Mouse (Mus musculus) liver, adult (tissue): ENCODE data around the gene Slc4a11.

Source experiments
- GATA4 ChIP-seq: IDR thresholded peaks from 2 replicates; pipeline ENCODE4 v1.6.1; 2014; ENCODE audit warnings: mild to moderate bottlenecking, low read length; ENCODE audit not compliant: insufficient replicate concordance

The Slc4a11 gene

GRCm38 (mm10) chr2:130697821-130698266, 525 bp upstream of the Slc4a11 start:
- no peak for TF ChIP-seq GATA4

DNA sequence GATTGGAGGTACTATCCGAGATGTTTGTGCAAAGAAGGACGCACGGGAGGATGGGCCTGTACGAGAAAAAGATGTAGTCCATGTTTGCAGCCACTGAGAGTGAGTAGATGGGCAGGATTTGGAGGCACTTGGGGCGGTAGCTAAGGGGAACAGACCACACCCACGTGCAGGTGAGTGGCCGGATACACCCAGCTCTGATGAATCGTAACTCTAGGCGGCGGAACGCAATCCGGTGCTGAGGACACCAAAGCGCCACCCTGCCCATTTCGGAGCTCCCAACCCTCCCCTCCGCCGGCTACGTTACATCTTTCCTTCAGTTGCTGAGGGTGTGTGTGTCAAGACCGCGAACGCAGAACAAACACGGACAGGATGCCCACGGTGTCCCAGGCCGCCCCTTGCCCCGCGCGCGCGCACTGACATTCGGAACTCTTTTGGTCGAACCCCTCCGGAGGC, 593 bp downstream of the Slc4a11 start:
- TF ChIP-seq GATA4: no peak

DNA sequence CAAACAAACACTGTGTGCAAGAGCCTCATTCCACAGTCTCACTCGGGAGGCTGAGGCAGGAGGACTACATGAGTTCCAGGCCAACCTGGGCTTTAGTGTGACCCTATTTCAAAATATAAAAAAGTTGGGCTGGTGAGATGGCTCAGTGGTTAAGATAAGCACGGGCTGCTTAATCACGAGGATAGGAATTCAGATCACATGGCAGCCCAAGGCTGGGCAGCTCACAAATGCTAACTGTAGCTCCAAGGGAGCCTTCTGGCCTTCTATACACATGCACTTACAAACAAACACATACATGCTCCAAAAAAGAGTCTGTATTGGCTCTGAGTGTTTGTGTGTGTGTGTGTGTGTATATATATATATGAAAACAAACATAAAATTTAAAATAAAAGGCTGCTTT, 3.8 kb downstream of the Slc4a11 start:
- no peak for TF ChIP-seq GATA4

DNA sequence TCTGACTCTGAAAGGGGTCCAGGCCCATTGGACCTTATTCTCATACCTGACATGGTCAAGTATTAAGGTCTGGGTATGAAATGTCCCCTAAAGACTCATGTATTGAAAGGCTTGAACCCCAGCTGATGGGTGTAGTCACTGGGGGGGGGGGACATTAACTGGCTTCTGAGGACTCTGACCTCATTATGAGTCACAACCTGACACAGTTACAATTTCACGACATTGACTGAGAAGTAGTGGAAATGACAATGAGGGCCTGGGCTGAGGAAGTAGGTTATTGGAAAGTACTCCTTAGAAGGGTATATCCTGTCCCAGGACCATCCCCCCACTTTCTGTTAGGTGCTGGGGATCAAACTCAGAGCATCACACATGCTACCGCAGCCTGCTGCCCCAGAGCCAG, 8.3 kb downstream of the Slc4a11 start:
- no peak for TF ChIP-seq GATA4

GRCm38 (mm10) chr2:130685426-130685825, 11.9 kb downstream of the Slc4a11 start:
- no peak for TF ChIP-seq GATA4

DNA sequence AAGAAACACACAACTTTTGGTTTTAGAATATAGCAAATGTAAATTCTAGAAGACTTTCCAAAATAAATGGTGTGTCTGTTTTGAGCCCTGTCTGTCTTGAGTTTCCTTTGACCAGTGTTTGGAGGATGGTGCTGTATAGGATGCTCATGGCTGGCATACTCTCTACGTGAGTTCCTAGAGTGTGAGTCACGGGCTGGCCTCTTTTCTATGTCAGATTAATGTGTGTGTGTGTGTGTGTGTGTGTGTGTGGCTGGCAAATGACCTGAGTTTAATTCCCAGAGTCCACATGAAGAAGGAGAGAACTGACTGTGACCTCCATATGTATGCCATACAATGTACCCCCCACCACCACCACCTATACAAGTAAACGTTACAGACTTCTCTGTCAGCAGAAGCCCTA, 15.8 kb downstream of the Slc4a11 start:
- TF ChIP-seq GATA4: no peak

DNA sequence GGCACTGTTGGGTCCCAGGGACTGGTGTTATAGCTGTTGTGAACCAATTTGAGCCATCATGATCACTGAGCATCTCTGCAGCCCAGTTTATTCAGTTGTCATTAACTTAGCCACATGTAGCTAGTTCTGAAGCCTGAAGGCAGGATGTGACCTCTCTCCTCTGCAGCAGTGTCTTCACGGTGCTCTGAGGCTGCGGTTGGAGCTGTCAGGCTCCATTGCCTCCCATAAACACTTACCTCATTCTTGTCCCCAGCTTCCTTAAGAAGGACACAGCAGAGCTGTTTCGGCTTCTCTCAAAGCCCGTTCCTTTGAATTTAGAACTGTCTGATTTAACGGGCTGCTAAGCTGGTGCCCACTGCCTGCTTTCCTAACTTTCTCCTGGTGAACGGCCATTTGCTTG, 17.4 kb downstream of the Slc4a11 start:
- TF ChIP-seq GATA4: no peak

DNA sequence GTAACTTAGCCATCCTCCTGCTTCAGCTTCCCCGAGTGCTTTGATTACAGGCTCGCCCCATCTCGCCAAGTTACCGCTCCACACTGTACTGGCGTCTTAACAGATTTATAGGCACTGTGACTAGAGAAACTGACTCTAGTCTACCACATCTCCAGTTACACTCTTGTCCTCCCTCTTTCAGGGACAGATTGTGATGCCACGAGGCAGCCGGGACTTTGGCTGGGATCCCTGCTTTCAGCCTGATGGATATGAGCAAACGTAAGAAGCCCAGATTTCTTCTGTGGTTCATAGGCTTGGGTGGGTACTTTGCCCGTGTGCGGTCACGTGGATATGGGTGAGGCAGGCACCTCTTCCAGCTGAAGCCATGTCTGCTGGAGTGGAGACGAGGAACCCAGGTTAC, 18.2 kb downstream of the Slc4a11 start:
- no peak for TF ChIP-seq GATA4

DNA sequence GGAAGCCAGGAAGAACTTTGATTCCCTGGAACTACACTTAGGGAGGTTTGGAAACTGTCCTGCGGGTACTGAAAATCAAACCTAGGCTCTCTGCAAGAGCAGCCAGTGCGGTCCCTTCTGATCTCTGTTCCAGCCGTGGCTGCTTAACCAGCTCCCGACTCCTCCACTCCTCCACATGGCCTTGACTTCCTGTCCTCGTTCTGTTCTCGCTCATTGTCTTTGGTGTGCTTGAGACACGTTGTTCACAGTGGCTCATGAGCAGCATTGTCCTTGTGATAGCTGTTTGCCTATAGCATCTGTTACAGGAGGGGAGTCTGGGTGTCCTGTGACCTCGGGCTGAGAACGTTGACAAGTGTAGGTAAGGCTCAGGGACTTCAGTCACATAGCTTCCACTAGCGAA, 20.1 kb downstream of the Slc4a11 start:
- no peak for TF ChIP-seq GATA4

DNA sequence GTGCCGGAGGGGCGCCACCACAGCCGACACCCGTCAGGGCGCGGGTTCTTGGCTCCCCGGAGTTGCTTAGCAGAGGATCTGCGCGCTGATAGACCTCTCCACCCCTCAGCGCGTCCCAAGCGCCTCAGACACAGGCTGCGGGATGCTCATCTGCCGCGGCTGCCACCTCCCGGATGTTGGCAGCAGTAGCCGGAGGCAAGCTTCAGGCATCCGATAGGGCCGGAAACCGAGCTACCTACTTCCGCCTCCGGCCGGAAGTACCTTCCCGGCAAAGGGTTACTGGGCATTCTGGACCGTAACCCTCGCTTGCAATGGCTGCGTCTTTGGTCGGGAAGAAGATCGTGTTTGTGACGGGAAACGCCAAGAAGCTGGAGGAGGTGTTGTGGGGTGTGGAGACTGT, 29.8 kb downstream of the Slc4a11 start, which contains the start of gene Itpa:
Gene Itpa, plus strand, starts transcription at position 52 of the 400 bp plus-strand sequence.
- peak; percentile 38; the same call in 1 of the 2 replicates for TF ChIP-seq GATA4

DNA sequence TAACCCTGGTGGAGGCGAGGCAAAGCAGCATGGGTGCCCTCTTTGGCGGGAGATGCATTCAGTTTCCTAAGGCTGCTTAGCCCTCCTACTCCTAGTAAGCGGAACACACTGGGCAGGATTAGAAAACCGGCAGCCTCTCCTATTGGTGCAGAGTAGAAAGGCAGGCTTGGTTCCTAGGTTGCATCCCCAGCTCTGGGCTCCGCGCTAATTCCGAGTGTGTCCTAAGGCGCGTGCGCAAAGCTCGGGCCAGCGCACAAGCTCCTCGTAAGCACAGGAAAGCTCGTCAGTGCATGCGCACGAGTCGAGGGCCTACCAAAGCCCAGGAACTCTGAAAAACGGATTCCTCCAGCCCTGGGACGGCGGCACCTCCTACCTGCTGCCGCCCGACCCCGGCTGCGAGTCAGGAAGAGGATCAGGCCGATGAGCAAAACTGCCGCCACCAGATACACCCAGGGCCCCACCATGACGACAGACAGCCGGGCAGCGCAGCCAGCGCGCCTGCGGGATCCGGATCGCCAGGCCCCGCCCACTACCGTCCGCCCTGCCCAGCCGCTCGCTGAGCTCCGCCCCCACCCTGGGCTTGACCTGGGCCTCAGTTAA, 33.1 kb downstream of the Slc4a11 start, which contains the start of gene Ddrgk1:
Gene Ddrgk1, minus strand, starts transcription at position 558 of the 600 bp plus-strand sequence.
- no peak for TF ChIP-seq GATA4

GRCm38 (mm10) chr2:130663342-130663741, 34.0 kb downstream of the Slc4a11 start:
- TF ChIP-seq GATA4: no peak

- TF ChIP-seq GATA4: no peak
Measured at GRCm38 (mm10) chr2:130658530-130658929, 38.8 kb downstream of the Slc4a11 start.

- no peak for TF ChIP-seq GATA4
Measured at GRCm38 (mm10) chr2:130657541-130657940, 39.8 kb downstream of the Slc4a11 start.

- TF ChIP-seq GATA4: no peak
Measured at GRCm38 (mm10) chr2:130656536-130656935, 40.8 kb downstream of the Slc4a11 start.

DNA sequence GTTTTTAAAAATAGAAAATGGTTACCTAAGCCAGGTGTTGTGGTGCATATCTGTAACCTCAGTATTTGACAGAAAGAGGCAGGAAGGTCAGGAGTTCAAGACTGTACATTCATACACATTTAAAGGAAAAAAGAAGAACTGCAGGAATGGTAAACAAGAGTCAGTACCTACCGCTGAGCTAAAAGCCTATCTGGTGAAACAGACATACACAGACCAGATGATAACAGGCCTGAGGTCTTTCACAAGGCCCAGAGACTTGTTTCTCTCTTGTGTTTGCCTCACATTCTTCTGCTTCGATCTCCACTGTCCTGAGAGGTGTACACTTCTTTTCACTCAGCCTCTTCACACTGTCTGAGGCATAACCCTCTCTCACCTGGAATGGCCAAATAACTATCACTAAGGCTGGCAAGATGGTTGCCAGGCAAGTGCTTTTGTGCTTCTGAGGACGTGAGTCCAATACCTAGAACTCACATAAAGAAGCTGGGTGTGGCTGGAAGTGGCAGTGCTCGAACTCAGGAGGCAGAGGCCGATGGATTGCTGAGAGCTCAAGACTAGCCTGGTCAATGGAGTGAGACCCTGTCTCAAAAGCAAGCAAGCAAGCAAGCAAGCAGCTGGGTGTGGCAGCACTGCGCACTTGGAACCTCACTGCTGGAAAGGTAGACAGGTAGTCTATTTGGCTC, 41.5 kb downstream of the Slc4a11 start:
- TF ChIP-seq GATA4: no peak
